Mouse (Mus musculus): ENCODE measurements around the gene Clic4.
"Not testable (repeated sequence)": the region's sequence is repeated elsewhere in the genome, so short reads cannot be mapped to it uniquely, and the experiment has no call there.

The Clic4 gene

GRCm38 (mm10) chr4:135291841-135292240 is 19.2 kb upstream of the Clic4 start:
- DNase-seq: no peak

DNA sequence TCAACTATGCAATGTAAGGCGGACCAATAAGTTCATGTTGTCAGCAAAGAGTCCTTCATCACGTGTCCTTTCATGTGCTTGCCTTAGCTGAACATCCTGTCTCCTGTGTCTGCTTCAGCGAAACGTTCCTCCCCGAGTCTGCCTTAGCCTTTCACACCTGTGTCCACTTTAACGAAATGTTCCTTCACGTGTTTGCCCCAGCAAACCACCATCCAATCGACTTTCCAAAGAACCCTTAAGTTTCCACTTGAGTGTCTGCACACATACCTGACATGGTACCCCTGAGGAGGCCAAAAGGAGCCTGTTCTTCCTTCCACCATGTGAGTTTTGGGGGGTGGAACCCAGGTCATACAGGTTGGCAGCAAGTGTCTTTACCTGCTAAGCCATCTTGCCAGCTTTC is 18.6 kb upstream of the Clic4 start:
- DNase-seq: no peak

DNA sequence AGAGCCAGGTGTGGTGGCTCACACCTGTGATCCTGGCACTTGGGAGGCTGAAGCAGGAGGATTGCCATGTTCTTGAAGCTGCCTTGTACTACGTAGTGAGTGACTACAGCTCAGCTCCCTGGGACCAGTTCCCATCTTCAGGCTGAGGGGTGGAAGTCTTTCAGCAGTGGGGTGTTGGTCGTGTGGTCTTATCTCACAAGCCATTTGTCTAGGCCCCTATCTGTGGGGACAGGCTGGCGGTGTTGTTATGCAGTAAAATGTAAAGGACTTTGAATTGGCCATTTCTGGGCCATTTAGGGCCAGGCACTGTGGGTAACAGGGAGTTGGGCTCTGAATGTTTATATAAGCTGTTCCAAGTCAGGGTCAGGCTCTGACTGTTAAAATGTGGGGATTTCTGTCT is 15.4 kb upstream of the Clic4 start:
- DNase-seq: no peak

GRCm38 (mm10) chr4:135286833-135287395 is 14.3 kb upstream of the Clic4 start:
- DNase-seq: no peak

DNA sequence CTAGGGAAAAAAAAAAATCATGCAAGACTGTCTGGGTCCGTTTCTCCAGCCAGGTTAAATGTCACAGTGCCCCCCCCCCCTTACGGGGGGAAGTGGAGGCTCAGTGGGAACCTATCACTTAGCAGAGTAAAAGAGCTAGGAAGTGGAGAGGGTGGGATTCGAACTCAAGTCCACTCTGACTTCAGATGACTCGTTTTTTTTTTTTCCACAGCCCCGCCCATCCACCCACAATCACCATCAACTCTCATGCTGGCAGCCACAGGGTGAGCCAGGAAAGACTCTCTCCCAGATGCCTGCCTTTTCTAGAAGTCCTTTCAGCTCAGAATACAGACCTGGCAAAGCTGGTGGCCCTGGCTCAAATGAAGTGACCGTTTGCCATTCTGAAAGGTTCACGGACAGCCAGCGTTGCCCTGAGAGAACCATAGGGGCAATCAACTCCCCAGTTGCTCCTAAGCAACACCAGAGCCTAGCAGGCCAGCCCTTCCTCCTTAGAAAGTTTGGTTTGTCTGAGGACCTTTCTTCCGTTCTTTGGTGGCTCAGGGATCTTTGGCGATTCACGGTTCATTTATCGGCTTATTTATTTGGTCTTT is 13.5 kb upstream of the Clic4 start:
- DNase-seq: no peak

GRCm38 (mm10) chr4:135285436-135285835 is 12.8 kb upstream of the Clic4 start:
- DNase-seq: no peak

- DNase-seq: no peak
Observed at GRCm38 (mm10) chr4:135283875-135284274, 11.3 kb upstream of the Clic4 start.

GRCm38 (mm10) chr4:135283417-135283816 is 10.8 kb upstream of the Clic4 start:
- no peak for DNase-seq

DNA sequence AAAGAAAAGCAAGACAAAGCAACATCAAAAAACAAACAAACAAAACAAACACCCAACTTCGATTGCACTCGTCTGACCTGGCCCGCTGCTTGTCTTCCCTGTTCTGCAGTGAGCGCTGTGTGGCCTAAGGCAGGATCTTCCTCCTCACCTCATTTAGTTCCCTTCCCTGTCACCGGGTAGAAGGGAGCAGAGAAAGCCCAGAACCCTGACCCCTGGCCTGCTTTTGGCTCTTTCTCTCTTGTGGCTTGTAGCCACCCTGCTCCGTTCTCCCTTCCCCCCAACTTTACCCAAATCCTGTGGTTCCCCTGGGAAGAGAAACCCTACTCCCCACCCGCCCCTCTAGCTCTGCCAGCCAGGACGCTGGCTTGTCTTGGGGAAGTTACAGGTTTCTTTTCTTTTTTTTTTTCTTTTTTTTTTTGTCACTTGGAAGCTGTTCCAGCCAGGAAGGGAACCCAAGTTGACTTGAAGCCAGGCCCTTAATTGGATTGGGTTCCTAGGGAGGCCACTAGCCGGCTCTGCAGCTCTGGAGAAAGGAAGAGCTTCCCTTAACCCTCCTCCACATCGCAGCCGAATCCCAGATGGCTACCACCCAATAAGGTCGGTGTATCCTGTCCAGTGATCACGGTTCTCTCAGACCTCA is 10.2 kb upstream of the Clic4 start:
- DNase-seq: no peak

DNA sequence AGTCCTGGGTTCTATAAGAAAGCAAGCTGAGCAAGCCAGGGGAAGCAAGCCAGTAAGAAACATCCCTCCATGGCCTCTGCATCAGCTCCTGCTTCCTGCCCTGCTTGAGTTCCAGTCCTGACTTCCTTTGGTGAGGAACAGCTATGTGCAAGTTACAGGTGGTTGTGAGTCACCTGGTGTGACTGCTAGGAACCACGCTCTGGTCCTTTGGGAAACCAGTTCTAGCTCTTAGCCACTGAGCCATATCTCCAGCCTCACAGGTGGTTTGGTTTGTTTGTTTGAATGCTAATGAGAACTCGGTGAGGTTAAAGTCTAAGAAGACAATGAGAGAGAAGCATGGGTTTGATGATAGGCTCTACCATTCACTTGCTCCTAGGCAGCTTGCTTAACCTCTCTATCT is 7.4 kb upstream of the Clic4 start:
- not testable (repeated sequence) for DNase-seq

- no peak for DNase-seq
Observed at GRCm38 (mm10) chr4:135276681-135277379, 4.2 kb upstream of the Clic4 start.

GRCm38 (mm10) chr4:135274761-135275160 is 2.1 kb upstream of the Clic4 start:
- no peak for DNase-seq

DNA sequence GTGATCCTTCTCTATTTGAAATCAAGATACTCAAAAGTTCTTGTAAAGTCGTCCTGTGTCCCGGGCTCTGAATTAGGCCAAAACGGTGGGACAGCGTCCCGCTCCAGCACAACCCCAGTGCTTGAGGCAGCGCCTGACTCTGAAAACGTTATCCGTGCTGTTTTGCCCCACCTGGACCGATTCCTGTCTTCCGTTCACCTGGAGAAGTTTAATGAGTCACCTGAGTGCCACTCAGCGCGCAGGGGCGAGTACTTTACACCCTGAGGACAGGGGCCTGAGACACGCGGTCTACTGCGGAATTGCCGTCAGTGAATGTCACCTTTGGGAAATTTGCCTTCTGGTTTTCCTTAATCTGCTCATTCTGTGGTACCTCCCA is 681 bp upstream of the Clic4 start:
- no peak for DNase-seq

- DNase-seq: peak; percentile 67
Observed at GRCm38 (mm10) chr4:135271881-135272616, 565 bp downstream of the Clic4 start.

- peak; percentile 21 for DNase-seq
Observed at GRCm38 (mm10) chr4:135271419-135271828, 1.2 kb downstream of the Clic4 start.

GRCm38 (mm10) chr4:135270476-135270875 is 2.1 kb downstream of the Clic4 start:
- no peak for DNase-seq

DNA sequence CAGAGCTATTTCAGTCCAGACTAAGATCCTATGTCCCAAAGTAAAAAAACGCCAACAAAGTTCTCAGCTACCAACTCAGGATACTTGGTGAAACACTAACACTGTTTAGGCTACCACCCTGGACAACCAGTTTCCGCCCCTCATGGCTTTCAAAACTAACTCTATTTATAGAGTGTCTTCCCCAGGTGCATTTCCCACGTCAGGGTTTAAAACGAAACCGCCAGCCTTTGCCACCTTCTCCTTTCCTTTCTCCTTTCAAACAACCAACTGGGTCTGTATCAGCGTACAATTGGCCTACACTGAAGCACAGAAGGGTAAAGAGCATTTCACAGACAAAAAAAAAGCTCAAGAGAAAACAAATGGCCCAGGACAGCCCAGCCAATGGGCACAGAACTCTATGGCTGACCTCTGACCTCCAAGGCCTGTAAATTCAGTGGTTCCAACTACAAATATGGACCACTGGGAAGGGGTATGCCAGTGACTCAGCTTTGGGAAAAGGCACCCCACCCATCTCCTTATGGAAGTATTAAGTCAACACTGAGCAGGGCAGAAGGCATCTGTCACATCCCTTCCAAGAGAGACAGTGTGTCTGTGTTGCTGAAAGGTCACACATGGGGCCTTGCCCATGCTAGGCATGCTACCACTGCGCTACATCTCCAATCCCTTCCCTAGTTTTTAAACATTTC is 2.8 kb downstream of the Clic4 start:
- DNase-seq: peak; percentile 34

GRCm38 (mm10) chr4:135267521-135267920 is 5.1 kb downstream of the Clic4 start:
- DNase-seq: no peak

- DNase-seq: no peak
Observed at GRCm38 (mm10) chr4:135266987-135267386, 5.6 kb downstream of the Clic4 start.

DNA sequence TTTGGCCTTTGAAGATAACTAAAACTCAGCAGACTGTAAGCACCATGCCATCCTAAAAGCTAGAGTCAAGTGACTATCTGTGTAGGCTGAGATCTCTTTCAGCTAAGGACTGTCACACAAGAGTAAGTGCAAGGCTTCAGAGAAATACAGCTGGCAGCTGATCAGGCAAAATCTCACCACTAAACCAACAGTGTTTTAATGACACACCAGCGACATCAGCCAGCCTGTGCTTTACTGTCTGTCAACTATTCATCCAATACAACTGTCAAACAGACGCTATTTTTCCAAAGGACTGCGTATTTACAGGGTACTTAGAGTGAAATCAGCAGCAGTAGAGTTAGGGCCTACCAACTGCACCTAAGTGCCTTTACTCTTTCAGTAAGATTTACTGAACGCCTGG is 12.2 kb downstream of the Clic4 start:
- DNase-seq: no peak

DNA sequence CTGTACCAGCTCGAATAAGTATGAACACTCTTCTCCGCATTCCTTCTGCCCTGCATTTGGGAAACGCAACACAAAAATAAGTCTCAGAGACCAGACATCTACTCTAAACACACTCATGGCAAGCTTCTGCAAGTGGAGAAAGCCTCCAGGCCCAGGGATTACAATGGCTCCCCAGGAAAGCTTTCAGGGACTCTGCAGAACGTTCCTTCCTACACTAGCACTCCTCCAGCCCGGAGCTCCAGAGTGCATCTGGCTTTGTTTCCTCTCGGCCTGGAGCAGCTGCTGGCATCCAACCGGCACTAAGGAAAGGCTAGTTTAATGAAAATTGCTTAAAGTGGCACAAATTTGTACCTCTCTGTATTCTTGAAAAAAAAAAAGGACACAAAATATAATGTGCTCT is 14.1 kb downstream of the Clic4 start:
- DNase-seq: no peak

- no peak for DNase-seq
Observed at GRCm38 (mm10) chr4:135257881-135258476, 14.6 kb downstream of the Clic4 start.

Measured in thymus, postnatal 14 days (tissue).